Mouse (Mus musculus) left cerebral cortex, postnatal 25 days (tissue): ENCODE measurements around the gene Zfp472. TPM values are rescaled to one million over a fixed set of nuclear protein-coding genes. Genes with fewer than 3 reads are reported as not detected.
A peak's percentile ranks its signal among the peaks of the same experiment; 100 is the strongest.

Source experiments
- DNase-seq, 2 experiments: peaks; one replicate each; pipeline ENCODE4 v3.0.0; 2022; ENCODE audit warnings: low spot score in 2 of 2, mixed read lengths in 1 of 2
- intact Hi-C: fragments of 180-260 bp; cut with DNase I; formaldehyde crosslinking; loops from one replicate; pipeline ENCODE4 v1.15.1; 2025
- total RNA-seq, 2 experiments: library from RNA; stranded (reverse); gene quantifications; 2 replicates each; pipeline ENCODE4 v1.2.3; 2021

The Zfp472 gene
- total RNA-seq: 1 to 10 TPM; 4.9 to 6.3 TPM

DNA sequence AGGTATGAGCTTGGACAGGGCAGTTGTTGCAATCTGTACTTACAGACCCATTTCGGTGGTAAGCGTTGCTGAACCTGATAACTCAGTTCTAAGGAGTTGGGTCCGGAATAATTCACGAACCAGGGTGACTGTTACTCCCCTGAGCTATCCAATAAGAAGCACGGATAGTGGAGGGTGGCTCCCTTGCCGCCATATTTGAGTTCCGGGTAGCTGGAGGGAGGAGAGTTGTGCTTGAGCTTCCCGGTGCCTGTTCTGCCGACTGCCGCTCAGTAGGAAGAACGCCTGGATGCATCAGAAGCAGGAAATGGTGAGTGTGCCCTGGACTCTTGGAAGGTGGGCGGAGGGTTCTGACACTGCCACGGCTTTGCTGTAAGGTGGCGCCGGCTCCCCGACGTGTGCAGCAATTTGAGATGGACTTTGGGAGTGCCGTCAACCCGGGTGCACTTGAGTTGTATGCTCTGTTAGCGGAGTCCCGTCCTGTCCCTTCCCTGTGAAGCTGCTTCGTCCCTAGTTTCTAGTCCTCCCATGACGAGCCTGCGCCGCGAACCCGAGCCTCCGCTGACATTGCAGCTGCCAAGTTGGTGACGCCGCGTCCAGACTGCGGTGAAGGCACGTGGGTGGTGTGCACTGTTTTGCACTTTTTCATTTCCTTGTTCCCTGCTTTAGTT lies at the start of gene Zfp472:
Gene Zfp472 (plus strand): TSS at position 192 of the 668 bp plus-strand sequence.
- intact Hi-C loops: no loop called here
- DNase-seq: peak; percentile 91 to 96

DNA sequence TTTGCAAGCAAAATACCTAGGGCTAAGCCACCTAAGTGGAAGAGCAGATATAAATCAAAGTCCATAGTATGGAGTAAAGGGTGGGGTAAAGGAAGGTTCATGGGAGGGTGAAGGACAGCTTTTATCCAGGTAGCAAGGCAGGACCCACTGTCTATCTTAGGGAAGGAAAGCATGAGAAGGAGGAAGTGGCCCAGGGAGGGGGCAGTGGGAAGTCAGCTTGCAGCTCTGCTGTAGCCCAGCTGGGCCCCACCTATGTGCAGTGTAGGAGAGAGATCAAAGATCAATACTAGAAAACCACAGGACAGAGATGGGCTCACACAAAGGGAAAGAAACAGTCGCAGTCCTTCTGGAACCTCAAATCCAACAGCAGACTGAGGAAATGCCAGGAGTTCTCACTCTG lies 49.5 kb upstream of the Zfp472 start:
- no peak for DNase-seq
- intact Hi-C loops: no loop called here

DNA sequence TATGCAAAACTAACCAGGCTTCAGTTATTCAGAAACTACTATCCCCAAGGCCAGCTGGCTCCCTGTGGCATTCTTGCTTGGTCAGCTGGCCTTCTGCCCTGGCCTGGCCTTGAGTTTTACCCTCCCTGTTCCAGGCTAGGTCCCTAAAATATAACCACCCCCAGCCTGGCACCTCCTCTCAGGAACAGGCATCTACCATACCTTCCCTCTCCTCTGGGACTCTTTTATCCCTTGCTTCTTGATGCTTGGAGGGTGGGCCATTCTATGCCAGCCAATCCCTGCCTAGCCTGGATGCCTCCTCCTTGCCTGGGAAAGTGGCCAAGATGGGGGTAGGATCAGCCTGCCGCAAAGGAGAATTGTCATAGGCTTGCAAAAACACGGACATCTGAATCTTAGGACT lies 48.5 kb upstream of the Zfp472 start, which contains the start of gene Cyp4f14:
Gene Cyp4f14 (minus strand): TSS at position 212 of the 400 bp plus-strand sequence.
- intact Hi-C loops: no loop called here
- DNase-seq: peak in 1 of 2 experiments; percentile 20

DNA sequence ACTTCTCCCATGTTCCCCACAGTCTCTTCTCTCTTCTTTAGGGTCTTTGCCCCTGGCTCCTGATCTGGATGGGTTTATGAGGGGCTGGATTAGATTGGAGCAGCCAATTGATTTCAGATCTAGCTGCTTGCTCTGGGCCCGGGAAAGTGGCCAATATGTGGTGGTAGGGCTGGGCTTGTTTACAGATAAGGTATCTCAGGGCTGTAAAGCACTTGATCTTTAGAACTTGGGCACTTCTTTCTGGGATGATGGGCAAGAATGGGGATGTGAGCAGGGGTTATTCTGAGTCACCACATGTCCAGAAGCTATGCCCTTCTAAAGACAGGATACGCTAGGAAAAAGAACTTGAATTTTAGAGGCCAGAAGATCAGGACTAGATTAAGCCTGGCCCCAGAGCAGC lies 46.5 kb upstream of the Zfp472 start:
- DNase-seq: no peak

DNA sequence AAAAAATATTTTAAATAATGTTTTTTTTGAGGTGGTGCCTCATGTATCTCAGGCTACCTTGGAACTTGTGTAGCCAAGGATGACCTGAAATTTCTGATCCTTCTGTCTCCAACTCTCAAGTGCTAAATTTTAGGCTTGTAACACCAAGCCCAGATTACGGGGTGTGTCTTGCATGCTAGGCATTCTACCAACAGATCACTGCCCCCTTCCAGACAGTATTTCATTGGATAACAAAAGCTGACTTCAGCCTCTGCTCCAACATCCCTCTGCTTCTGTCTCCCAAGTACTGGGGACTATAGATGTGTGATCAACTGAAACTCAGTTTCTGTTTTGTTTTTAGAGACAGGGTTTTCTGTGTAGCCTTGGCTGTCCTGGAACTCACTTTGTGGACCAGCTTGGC lies 41.9 kb upstream of the Zfp472 start:
- no peak for DNase-seq
- intact Hi-C loops: no loop called here

More for the DNA sequence above, 46.5 kb upstream of the Zfp472 start:
- intact Hi-C loops: no loop called here

DNA sequence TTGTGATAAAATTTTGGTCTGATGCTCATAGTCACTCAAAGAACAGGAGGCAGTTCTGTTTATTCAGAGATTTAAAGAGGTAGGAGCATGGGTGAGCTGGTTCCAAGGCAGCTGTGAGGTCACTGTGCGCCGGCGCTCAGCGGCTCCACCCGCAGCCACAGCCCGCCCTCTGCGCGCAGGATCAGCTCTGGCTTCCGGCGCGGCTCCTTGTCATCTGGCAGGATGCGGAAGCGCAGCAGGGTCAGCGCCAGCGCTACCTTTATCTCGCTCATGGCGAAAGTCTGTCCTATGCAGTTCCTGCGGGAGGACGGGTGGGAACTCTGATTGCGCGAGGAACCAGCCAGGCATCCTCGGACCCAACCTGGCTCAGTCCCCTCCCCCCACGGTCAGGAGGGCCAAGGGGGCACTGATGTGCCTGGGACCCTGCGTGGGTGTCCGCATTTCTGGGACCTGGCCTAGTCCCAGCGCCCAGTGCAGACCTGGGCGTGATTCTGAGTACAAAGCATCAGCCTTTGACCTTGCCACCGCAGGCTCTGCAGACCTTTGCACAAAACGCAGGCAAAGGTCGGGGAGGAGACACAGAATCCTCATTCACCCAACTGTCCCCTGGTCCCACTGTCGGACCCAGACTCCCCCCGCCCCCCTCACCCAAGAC lies 40.8 kb upstream of the Zfp472 start:
- peak; percentile 65 to 72 for DNase-seq
- intact Hi-C loops: no loop called here

DNA sequence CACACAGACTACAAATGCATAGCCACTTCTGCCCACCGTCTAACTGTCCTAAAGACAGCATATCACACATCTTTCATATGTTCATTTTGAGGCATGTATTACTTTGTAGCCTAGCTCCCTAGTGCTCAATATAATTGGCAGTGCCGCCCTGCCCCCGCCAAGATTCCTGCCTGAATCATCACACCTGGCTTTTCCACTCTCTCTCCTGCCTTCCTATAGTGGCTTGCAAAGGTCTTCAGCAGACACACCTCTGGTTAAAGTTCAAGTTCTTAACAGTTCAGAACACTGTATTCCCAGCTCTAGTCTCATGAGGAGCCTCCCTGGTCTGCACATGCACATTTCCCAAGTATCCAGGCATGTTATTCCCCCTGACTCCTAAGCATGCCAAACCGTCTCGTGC lies 37.8 kb upstream of the Zfp472 start:
- intact Hi-C loops: no loop called here
- DNase-seq: no peak

DNA sequence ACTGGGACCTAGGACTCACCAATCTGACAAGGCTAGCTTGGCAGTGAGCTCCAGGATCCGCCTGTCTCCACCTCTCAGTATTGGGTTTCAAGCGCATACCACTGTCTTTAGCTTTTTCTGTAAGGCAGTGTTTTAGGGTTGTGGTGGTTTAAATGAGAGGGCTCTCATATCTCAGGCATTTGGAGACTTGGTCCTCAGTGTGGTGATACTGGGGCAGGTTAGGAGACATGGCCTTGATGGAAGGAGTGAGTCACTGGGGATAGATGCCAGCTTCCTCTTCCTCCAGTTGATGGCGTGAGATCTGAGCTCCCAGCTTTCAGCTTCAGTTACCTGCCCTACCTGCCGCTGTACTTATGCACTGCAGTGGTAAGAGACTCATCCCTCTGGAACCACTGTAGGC lies 25.8 kb upstream of the Zfp472 start:
- DNase-seq: no peak
- intact Hi-C loops: loop anchor here (5.0 kb wide), 1 partner anchor 303 kb away; no protein-coding TSS in a partner anchor

DNA sequence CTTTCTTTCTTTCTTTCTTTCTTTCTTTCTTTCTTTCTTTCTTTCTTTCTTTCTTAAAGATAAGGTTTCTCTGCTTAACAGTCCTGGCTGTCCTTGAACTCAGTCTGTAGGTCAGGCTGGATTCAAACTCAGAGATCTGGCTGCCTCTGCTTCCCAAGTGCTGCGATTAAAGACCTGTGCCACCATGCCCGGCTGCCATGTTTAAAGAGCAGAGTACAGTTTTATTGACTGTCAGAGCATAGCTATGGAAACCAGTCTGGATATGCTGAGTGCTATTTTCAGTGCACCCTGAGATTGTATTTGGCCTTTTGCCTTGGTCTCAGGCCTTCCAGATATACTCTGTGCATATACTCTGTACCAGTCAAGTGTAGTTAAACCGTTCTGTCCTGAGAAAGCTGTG lies 22.0 kb upstream of the Zfp472 start:
- intact Hi-C loops: loop anchor here (5.0 kb wide), 1 partner anchor 306 kb away; no protein-coding TSS in a partner anchor
- no peak for DNase-seq

DNA sequence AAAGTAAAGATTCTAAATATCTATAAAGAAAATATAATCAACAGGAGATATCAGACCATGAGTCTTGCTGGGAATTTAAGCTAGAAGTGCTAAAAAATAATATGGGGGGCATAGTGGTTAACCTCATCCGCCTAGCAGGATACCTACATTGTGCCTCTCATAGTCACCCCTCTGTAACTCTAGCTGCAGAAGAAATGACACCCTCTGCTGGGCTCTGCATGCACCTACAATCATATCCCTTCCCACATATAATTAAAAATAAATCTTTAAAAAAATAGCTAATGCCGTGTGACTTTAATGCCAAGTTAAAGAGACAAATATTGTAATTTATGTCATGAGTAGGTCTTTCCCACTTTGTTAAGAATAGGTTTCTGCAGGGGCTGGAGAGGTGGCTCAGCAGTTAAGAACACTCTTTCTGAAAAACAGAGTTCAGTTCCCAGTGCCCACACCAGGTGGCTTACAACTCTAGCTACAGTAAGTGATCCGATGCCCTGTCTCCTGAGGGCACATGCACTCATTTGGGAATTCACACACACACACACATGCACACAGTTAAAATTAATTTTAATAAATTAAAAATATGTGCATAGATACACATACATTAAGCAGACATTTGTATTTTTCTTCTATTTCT lies 21.1 kb upstream of the Zfp472 start:
- no peak for DNase-seq
- intact Hi-C loops: loop anchor here (5.0 kb wide), 1 partner anchor 307 kb away; no protein-coding TSS in a partner anchor

DNA sequence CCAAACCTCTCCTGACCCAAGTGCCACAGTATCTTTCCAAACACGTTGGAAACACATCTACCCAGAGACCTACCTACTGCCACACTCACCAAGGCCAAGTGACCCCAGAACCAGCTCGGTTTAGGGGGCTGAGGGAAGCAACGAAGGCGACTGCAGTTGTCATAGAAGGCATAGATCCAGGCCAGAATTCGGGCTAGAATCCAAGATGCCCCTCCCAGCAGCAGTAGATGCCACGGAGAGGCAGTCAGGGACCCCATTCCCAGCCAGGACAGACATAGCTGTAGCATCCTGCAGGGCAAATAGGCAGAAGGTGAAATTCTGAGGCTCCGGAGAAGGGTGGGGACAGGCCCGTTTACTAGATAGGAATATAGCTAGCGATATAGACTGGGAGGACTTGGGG lies 18.9 kb upstream of the Zfp472 start:
- no peak for DNase-seq
- intact Hi-C loops: no loop called here

DNA sequence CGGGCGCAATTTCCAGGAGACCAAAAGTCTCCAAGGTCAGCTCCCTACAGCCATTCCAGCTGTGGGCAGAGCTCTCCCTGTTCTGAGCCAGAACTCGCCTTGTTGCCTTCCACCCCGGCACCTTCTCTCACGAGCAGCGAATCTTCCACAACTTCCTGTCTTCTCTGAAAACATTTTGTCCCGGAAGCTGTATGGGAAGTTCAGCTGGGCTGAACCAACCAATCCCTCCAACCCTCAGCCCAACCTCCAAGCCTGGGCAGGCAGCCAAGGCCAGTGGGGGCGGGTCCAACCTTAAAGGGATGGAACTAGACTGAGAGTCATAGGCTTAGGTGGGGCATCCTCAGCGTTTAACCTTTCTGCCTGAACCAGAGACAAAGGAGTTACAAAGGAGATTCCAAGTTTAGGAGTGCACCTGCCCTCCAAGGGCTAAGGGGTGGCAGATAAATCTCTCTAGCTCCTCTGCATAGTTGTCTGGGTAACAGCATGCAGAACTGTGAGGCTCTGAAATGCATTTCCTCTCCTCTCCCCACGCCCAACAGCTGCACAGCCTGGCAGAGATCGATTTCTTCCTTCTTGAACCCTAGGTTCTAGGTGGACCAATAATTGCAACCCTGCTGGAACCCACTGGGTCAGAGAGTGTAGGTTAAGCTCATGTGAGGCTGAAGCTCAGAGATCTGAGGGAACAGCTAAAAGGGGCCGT lies 18.2 kb upstream of the Zfp472 start, which contains the start of gene Cyp4f13:
Gene Cyp4f13 (minus strand): TSS at position 188 of the 700 bp plus-strand sequence.
- intact Hi-C loops: no loop called here
- DNase-seq: peak; percentile 81 to 93

DNA sequence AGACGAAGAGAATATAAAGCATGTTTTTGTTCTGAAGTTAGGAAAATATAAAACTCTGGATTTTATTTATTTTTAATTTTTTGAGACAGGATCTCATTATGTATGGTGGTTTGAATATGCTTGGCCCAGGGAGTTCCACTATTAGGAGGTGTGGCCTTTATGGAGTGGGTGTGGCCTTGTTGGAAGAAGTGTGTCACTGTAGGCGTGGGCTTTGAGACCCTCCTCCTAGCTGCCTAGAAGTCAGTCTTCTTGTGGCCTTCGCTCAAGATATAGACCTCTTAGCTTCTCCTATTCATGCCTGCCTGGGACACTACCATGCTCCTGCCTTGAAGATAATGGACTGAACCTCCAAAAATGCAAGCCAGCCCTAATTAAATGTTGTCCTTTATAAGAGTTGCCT lies 15.5 kb upstream of the Zfp472 start:
- intact Hi-C loops: loop anchor here (5.0 kb wide), 3 partner anchors 43 to 398 kb away; partner anchors contain the start of gene Zfp870

DNA sequence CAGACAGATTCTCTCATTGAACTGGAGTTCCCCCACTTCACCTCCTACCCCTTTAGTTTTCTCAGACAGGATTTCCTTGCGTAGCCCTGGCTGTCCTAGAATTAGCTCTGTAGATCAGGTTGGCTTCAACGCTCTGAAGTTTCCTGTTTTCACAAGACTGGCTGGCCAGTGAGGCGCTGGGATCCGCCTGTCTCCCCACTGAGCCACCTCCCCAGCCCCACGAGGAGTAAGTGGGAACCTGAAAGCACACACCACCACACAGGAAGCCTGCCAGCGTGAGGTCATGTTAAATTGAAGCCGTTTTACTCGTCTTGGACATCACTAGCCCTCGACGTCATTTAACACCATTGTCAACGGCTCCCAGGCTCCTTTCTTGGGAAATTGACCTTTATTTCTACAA lies 14.6 kb upstream of the Zfp472 start:
- no peak for DNase-seq
- intact Hi-C loops: loop anchor here (5.0 kb wide), 3 partner anchors 44 to 399 kb away; partner anchors contain the start of gene Zfp870

More for the DNA sequence above, 15.5 kb upstream of the Zfp472 start:
- DNase-seq: no peak

DNA sequence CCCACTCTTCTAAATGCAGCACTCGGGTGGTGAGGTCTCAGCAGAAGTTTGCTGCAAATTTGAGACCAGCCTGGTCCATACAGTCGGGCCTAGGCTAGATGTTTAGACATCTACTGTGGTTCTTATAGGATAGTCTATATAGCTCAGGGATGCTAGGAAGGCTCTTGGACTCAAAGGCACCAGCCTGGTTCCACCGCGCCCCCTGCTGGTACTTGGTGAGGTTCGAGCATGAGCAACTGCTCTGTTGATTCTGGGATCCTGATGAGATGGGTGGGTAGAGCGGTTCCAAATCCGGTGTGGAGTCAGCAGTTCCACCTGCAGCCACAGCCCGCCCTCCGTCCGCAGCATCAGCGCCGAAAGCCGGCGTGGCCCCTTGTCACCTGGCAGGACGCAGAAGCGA lies 14.2 kb upstream of the Zfp472 start:
- intact Hi-C loops: loop anchor here (5.0 kb wide), 3 partner anchors 44 to 399 kb away; partner anchors contain the start of gene Zfp870

DNA sequence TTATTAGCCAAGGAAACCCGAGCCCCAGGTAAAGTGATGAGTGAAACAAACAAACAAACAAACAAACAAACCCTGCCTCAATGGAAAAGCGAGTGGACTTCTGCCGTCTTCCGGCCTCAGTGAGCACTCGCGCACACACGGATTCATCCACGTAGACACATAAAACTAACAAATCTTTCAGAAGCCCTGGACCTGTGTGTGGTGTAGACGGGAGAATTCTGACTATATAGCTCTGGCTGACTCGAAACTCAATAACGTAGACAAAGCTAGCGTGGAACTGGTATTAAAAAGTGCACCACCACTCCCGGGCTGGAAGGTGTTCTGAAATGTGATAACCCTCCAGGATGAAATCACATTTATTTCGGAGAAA lies 376 bp upstream of the Zfp472 start:
- intact Hi-C loops: no loop called here
- DNase-seq: no peak

More for the DNA sequence above, 14.2 kb upstream of the Zfp472 start:
- peak; percentile 79 to 87 for DNase-seq

DNA sequence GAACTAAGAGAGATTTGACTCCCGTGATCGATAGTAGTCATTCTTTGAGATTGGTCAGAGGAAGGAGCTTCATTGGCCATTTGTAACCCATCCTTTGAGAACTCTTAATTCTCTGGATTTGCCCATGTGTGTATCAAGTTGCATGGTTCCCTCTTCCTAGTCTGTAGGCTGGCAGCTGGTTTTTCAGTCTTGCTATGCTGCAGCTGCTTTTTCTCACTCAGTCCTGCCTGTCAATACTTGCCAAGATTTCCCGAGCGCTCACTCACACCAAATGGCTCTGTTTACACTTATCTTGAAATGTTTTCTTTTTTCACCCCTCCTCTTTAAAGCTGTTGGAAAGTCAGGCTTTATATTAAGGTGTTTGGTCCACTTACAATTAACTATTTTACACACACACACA lies 15.7 kb downstream of the Zfp472 start:
- intact Hi-C loops: no loop called here
- DNase-seq: no peak

DNA sequence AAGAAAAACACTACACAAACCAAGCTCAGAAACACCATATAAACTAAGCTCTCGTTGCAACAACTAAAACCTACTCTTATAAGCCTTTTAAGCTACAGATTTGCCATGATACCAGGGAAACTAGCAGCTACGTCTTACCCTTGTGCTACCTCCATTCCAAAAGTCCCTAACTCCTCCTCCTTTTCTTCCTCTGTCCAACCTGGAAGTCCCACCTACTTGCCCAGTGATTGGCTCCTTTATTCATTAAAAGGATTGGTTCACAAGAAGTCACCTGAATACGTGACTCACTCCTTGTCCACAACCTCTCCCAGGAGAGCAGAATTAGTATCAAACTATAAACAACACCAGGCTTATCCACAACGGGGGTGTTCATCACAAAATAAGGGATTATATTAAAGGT lies 20.7 kb downstream of the Zfp472 start:
- intact Hi-C loops: no loop called here
- no peak for DNase-seq

DNA sequence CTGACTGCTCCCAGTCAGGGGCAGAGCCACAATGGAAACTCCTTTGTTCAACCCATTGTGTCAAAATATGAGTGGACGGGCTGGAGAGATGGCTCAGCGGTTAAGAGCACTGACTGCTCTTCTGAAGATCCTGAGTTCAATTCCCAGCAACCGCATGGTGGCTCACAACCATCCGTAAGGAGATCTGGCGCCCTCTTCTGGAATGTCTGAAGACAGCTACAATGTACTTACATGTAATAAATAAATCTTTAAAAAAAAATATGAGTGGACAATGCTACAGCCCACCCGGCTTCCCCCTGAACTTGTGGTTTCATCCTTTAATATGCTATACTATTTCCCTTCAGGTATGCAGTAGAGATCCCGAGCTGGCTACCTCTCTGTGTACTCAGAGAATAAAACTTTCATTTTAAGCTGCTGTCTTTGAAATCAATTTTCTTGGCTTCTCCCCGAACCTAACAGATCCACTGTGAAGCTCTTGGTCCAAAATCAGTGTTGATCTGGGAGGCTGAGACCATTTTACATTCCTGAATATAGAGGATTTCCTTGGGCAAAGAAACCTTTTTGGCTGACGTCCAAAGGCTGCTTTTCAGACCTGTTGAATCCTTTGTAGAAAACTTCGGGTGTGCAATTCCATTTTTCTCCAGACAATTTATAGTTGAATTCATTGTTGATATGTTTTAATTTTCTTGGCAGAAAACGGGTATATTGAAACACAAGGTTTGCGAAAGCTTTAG lies 26.5 kb downstream of the Zfp472 start:
- DNase-seq: peak in 1 of 2 experiments; percentile 11
- intact Hi-C loops: loop anchor here (5.0 kb wide), 1 partner anchor 95 kb away; the partner anchor contains the start of gene Zfp563
